Mouse (Mus musculus): ENCODE results near the gene B3gat1. TPM values are rescaled to one million over a fixed set of nuclear protein-coding genes. Genes with fewer than 3 reads are reported as not detected.

The B3gat1 gene
- total RNA-seq (2023) = not detected

DNA sequence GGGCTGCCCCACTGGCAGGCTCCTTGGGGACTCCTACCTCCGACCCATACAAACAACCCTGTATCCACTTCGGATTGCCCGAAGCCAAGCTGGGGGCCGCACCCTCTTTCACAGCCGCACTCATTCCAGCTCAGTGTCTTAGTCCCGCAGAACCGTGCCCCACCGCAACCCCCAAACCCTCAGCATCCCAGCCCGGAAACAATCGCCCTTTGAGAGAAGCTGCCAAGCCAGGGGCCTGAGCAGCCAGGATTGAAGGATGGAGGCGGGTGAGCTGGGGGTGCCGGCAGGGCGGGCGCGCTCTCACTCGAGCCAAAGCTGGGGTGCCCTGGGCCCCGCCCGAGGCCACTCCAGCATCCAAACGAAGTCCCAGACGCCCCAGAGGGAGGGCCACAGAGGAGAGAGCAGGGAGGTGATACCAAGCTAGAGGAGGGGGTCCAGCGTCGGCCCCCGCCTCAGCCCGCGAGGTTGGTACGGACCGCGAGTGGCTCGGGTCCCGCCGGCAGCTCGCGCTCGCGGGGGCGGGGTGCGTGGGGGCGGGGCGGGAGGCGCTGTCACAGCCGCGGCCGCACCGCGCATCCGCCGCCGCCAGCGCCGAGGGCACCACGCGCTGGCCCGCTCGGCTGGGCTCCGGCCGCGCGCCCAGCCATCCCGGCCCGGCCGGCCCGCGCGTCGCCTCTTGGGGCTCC, at the start of gene B3gat1:
Gene B3gat1, plus strand, starts transcription at position 523 of the 686 bp plus-strand sequence.

DNA sequence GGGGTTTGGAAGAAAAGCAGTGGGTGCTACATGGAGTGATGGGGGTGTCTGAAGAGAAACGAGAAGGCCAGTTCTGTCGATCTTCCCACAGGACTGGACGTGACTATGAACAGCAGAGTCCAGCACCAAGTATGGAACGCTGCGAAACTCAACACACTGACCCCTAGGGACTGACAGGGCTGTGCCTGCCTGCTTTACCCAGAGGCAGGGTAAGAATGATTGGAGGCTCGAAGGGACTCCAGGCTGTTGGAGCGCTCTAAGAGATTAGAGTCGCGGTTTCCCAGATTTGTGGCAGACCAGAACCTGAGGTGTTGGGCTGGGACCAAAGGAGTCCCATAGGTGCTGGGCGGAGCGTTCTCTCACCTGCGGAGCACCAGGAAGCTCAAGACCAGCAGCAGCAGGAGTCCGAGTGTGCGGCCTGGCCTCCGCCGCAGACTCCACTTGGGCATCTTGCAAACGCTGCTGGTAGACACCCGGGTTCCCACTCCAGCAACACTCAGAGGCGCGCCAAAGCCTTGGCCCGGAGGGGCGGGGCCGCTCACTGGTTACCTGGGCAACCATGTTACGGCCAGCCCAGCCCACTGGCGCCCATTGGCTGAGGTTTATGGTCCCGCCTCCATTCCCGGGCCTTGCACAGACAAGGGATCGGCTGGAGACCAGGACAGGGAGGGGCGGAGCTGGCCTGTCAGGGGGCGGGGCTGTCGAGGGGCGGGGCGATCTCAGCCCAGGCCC, 72.6 kb downstream of the B3gat1 start, which contains the start of gene Glb1l2:
Gene Glb1l2, minus strand, starts transcription at position 534 of the 732 bp plus-strand sequence.

Other genes starting within 250 kb of the B3gat1 start
- not detected for gene Glb1l2, start 72.7 kb downstream of the B3gat1 start, total RNA-seq (2023)
- gene Glb1l3, start 127.2 kb downstream of the B3gat1 start, total RNA-seq (2023) = not detected
- gene Gm1110, start 189.4 kb downstream of the B3gat1 start, total RNA-seq (2023) = not detected

Data from T-cell, adult 66 days (primary cell).